Mouse (Mus musculus) heart, embryonic 12.5 days (tissue): ENCODE measurements around the gene Fgfr4. TPM values are rescaled to one million over a fixed set of nuclear protein-coding genes. Genes with fewer than 3 reads are reported as not detected.
"Not testable (repeated sequence)": the region's sequence is repeated elsewhere in the genome, so short reads cannot be mapped to it uniquely, and the experiment has no call there.

Source experiments
- ATAC-seq: fragments of 200-750 bp; cut with Nextera tagmentation; 2 replicates; pipeline ENCODE4 v1.8.0; 2017; ENCODE audit warnings: moderate TSS enrichment, moderate library complexity; ENCODE audit not compliant: insufficient number of reproducible peaks, low FRiP score
- H3K27ac ChIP-seq: fragments of 300-500 bp; sonication (generic); 2 replicates; pipeline ENCODE4 v1.5.1; 2016; ENCODE audit warnings: mild to moderate bottlenecking, moderate library complexity; ENCODE audit not compliant: poor library complexity, severe bottlenecking
- H3K27me3 ChIP-seq: fragments of 300-500 bp; sonication (generic); replicated peaks from 2 replicates; pipeline ENCODE4 v1.6.1; 2016; ENCODE audit warnings: mild to moderate bottlenecking, moderate library complexity
- H3K36me3 ChIP-seq: fragments of 300-500 bp; sonication (generic); 2 replicates; pipeline ENCODE4 v1.6.1; 2016; ENCODE audit warnings: mild to moderate bottlenecking, moderate library complexity
- H3K4me1 ChIP-seq: fragments of 300-500 bp; sonication (generic); replicated peaks from 2 replicates; pipeline ENCODE4 v1.6.1; 2016; ENCODE audit warnings: mild to moderate bottlenecking
- H3K4me2 ChIP-seq: fragments of 300-500 bp; sonication (generic); 2 replicates; pipeline ENCODE4 v1.6.1; 2016; ENCODE audit warnings: mild to moderate bottlenecking, moderate library complexity
- H3K4me3 ChIP-seq: fragments of 300-500 bp; sonication (generic); 2 replicates; pipeline ENCODE4 v1.5.1; 2016; ENCODE audit warnings: mild to moderate bottlenecking
- H3K9ac ChIP-seq: fragments of 300-500 bp; sonication (generic); 2 replicates; pipeline ENCODE4 v1.6.1; 2016; ENCODE audit warnings: mild to moderate bottlenecking, moderate library complexity
- H3K9me3 ChIP-seq: fragments of 300-500 bp; sonication (generic); replicated peaks from 2 replicates; pipeline ENCODE4 v1.6.1; 2016; ENCODE audit warnings: mild to moderate bottlenecking, moderate library complexity
- WGBS: fragments of 180-500 bp; shearing (Covaris S2); methylation state at CpG from one replicate; pipeline ENCODE4 v1.1.7; 2016; 5-methylcytosine and 5-hydroxymethylcytosine counted together
- polyA plus RNA-seq: library from polyadenylated mRNA; unstranded; fragments of >200 nt; fragmentation: Nextera tagmentation; extraction: Ambion mirVana; gene quantifications from 2 replicates; pipeline ENCODE4 v1.2.1, GENCODE M21; 2016

Gene Fgfr4
- polyA plus RNA-seq, 1 experiment from 2014 or later: 0.45 TPM

DNA sequence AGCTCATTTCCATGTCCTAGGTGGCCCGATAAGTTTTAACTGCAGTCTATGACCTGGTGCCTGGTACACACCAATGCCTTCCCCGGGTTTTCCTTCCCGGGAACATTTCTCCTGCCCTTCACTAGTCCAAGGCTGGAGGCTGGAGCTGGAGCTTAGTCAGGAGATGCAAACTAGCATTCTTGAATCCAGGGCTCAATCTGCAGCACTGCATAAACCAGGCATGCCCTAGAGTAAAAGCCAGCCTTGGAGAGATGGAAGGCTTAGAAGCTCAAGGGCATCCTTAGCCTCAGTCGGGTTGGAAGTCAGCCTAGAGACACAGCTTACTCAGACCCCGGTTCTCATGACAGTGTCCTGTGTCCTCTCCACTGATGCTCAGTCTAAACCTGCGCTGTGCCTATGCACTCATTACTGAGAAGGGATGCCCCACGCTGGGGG is 19.9 kb downstream of the Fgfr4 start:
- H3K4me3 ChIP-seq: peak overlapping the region; percentile 27; the same call in 1 of the 2 replicates
- no peak overlapping the region for H3K27ac ChIP-seq
- peak overlapping the region; percentile 67 for H3K4me2 ChIP-seq
- peaks cover 14% of the 10 kb centered on the region for H3K4me1 ChIP-seq
- no peak overlapping the region; the same call in 1 of the 2 replicates for H3K9ac ChIP-seq
- 0 out of 2 replicates have a peak, but pooled peaks cover 6% of the 10 kb centered on the region for H3K9me3 ChIP-seq
- H3K36me3 ChIP-seq: no peaks in the 10 kb centered on the region
- ATAC-seq: no peak
- H3K27me3 ChIP-seq: 0 out of 2 replicates have a peak, but pooled peaks cover 4% of the 10 kb centered on the region
- 46% methylated on average over 7 of the region's 7 CpGs for WGBS

DNA sequence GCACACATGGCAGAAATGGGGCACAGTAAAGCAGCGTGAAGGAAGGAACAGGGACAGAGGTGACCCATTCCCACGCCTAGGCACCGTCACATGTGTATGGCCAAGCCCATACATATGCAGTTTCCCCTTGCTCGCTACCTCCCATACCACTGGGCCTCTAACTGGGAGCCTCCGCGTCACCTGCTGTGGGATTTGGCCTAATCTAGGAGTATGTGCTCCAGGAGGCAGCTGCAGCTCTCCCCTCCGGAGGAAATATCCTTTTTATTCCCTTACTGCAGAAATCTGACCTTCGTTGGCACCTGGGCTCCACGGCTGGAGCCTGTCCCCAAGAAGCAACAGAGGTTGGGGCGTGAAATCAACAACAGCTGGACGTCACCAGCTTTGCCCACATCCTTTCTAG is 21.9 kb downstream of the Fgfr4 start:
- no peak overlapping the region for H3K27ac ChIP-seq
- H3K4me3 ChIP-seq: no peak overlapping the region
- no peak overlapping the region for H3K4me2 ChIP-seq
- 0 out of 2 replicates have a peak, but pooled peaks cover 4% of the 10 kb centered on the region for H3K27me3 ChIP-seq
- no peaks in the 10 kb centered on the region for H3K36me3 ChIP-seq
- WGBS: 70% methylated on average over 11 of the region's 11 CpGs
- ATAC-seq: no peak
- H3K9me3 ChIP-seq: 0 out of 2 replicates have a peak, but pooled peaks cover 6% of the 10 kb centered on the region
- peaks cover 18% of the 10 kb centered on the region for H3K4me1 ChIP-seq
- no peak overlapping the region for H3K9ac ChIP-seq

DNA sequence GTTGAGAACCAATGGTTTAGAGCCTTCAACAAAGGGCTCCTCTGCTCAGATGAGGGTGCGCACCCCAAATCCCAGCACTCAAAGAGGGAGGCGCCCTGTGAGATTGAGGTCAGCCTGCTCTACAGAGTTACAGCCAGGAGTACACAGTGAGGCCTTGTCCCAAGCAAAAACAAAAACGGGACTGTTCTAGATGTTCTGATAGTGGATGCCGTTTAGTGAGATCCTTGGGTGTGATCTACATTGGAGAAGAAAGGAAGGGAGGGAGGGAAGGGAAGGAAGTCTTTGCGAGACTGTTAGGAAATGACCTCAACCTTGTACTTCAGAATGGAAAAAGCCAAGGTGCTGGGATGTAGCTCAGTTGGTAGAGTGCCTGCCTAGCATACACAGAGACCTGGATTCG is 23.8 kb downstream of the Fgfr4 start:
- H3K4me2 ChIP-seq: no peak overlapping the region
- H3K4me3 ChIP-seq: no peak overlapping the region
- no peak overlapping the region for H3K27ac ChIP-seq
- H3K4me1 ChIP-seq: peaks cover 16% of the 10 kb centered on the region
- 0 out of 2 replicates have a peak, but pooled peaks cover 2% of the 10 kb centered on the region for H3K9me3 ChIP-seq
- no peak overlapping the region for H3K9ac ChIP-seq
- WGBS: 70% methylated on average over 6 of the region's 6 CpGs
- no peaks in the 10 kb centered on the region for H3K36me3 ChIP-seq
- ATAC-seq: no peak
- 0 out of 2 replicates have a peak, but pooled peaks cover 4% of the 10 kb centered on the region for H3K27me3 ChIP-seq

DNA sequence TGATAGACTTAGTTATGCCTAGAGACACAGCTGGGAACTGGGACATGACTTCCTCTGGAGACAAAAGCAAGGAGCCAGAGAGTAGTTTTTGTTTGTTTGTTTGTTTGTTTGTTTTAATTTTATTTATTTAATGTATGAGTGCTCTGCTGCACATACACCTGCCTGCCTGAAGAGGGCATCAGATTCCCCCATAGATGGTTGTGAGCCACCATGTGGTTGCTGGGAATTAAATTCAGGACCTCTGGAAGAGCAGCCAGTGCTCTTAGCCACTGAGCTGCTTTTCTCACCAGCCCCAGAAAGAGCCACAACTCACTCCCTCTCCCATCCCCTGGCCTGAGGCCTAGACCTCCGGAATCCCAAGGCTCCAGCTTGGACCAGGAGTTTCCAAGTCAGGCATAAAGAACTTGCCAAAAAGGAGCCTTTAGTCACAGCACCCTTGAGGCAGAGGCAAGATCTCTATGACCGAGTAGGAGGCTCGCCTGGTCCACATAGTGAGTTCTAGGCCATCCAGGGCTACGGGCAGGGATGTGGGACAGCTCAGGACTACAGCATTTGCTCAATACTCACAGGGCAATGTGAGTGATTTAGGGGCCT is 25.6 kb downstream of the Fgfr4 start:
- Histone ChIP-seq H3K9me3 (0 out of 2 replicates have a peak, but pooled peaks cover 2% of the 10 kb centered on the region), H3K27me3 (0 out of 2 replicates have a peak, but pooled peaks cover 4% of the 10 kb centered on the region), H3K4me3 (no peak overlapping the region), H3K4me2 (no peak overlapping the region), H3K27ac (no peak overlapping the region), H3K9ac (no peak overlapping the region), H3K36me3 (no peaks in the 10 kb centered on the region), H3K4me1 (peaks cover 10% of the 10 kb centered on the region; the same call in 1 of the 2 replicates)
- WGBS: 70% methylated on average over 4 of the region's 4 CpGs
- ATAC-seq: no peak

DNA sequence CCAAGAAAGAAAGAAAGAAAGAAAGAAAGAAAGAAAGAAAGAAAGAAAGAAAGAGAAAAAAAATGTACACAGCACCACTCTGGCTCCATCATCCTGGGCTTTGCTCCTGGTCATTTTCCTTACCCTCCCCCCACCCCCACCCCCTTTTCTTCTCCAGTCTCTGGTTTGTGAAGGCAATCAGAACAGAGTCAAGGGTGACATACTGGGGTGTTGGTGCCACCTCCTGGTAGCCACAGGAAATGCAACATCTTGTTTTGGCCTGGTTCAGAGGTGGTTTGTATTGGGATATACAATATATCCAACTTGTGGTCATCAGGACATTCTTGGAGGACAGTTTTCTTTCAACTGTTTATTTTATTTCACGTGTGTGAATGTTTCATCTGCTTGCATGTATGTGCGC is 26.1 kb downstream of the Fgfr4 start:
- Histone ChIP-seq H3K36me3 (no peaks in the 10 kb centered on the region), H3K27me3 (0 out of 2 replicates have a peak, but pooled peaks cover 4% of the 10 kb centered on the region), H3K4me3 (no peak overlapping the region), H3K4me1 (peaks cover 10% of the 10 kb centered on the region; the same call in 1 of the 2 replicates), H3K9me3 (0 out of 2 replicates have a peak, but pooled peaks cover 2% of the 10 kb centered on the region), H3K9ac (no peak overlapping the region), H3K4me2 (no peak overlapping the region), H3K27ac (no peak overlapping the region)
- ATAC-seq: no peak
- WGBS: 26% methylated on average over 2 of the region's 2 CpGs

DNA sequence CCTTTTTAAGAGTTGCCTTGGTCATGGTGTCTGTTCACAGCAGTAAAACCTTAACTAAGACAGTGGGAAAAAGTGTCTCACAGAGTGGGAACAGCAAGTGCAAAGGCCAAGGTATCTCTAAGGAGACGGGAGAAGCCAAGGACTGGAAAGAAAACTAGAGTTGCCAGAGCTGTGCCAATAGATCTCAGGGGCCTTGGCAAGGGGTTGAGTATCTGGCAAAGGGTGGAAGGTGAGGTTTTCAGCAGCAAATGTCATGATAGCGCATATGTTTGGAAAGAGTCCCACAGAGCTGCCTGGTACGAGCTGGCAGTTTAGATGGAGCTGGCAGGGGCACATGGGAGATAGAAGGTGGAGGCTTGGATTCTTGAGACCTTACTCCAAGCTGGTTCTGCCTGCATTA is 27.2 kb downstream of the Fgfr4 start:
- Histone ChIP-seq H3K27me3 (no peaks in the 10 kb centered on the region), H3K36me3 (no peaks in the 10 kb centered on the region), H3K4me3 (no peak overlapping the region), H3K4me1 (peaks cover 10% of the 10 kb centered on the region; the same call in 1 of the 2 replicates), H3K9me3 (0 out of 2 replicates have a peak, but pooled peaks cover 2% of the 10 kb centered on the region), H3K4me2 (no peak overlapping the region), H3K27ac (no peak overlapping the region), H3K9ac (no peak overlapping the region)
- ATAC-seq: no peak
- 87% methylated on average over 3 of the region's 3 CpGs for WGBS

DNA sequence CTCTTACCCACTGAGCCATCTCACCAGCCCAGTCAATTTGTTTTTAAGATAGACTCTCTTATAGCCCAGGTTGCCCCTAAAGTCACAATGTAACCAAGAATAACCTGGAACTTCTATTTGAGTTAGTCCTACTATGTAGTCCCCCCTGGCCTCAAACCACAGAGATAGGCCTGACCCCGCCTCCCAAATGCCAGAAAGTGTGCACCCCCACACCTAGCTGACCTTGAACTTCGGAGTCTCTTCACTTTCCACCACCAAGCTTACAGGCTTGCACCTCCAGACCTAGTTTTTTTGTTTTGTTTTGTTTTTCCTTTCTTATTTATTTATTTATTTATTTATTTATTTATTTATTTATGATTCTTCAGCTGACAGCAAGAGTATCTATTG is 29.3 kb downstream of the Fgfr4 start:
- H3K9me3 ChIP-seq: 0 out of 2 replicates have a peak, but pooled peaks cover 2% of the 10 kb centered on the region
- no peaks in the 10 kb centered on the region for H3K27me3 ChIP-seq
- H3K27ac ChIP-seq: no peak overlapping the region
- H3K36me3 ChIP-seq: no peaks in the 10 kb centered on the region
- H3K4me1 ChIP-seq: peaks cover 10% of the 10 kb centered on the region; the same call in 1 of the 2 replicates
- no peak for ATAC-seq
- peak overlapping the region; percentile 71 for H3K4me2 ChIP-seq
- WGBS: 66% methylated on average over 2 of the region's 2 CpGs
- no peak overlapping the region for H3K9ac ChIP-seq
- peak overlapping the region; percentile 44; the same call in 1 of the 2 replicates for H3K4me3 ChIP-seq

DNA sequence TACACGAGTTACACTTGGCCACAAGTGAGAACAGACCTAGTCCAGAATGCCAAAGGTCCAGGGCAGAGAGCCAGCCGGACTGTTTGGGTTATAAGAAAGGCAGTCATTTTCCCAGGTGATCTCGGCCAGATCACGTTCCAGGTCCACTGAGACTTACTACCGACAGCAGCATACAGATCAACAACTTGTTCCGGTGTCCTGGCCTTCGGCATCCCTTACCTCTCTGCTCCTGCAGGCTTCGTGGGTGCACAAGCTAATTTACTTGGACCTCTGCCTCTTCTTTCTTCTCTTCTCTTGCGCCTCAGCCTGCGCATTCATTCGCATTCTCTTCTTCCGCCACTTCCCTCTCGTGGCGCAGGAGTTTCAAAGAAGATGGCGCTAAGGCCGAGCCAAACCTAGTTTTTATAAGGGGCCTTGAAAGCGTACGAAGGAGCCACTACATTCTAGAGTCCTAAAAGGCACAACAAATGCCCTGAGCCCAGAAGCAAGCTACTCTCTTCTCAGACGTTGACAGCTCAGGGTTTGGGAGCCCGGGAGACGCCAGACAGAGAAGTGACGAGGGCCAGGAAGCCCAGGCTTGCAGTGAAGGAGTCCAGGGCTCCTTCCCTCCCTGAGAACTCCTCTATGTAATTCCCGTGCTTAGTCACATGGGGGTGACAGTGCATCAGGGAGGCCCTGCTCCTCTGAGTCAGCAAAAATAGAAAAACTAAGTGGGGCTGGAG is 29.9 kb downstream of the Fgfr4 start:
- Histone ChIP-seq H3K36me3 (no peaks in the 10 kb centered on the region), H3K4me2 (peak overlapping the region; percentile 71), H3K27me3 (no peaks in the 10 kb centered on the region), H3K27ac (peak overlapping the region; percentile 79), H3K4me3 (peak overlapping the region; percentile 44), H3K9me3 (0 out of 2 replicates have a peak, but pooled peaks cover 2% of the 10 kb centered on the region), H3K4me1 (peaks cover 10% of the 10 kb centered on the region; the same call in 1 of the 2 replicates), H3K9ac (peak overlapping the region; percentile 55)
- WGBS: 3% methylated on average over 23 of the region's 23 CpGs
- ATAC-seq: peak; percentile 91

DNA sequence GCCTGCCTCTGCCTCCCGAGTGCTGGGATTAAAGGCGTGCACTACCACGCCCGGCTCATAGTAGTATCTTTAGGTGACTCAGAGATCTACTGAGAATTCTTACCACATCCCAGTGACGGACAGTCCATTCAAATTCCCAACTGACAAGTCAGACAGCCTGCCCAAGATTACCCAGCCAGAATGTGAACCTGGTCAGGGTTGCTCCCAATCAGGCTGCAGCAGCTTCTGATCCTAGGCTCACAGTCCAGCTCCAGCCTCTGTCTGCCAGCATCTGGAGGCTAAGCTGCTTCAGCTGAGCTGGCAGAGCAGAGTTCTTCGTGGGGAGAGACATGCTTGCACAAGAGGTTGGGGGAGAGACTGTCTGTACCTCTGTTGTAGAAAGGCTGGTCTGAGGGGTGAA is 30.9 kb downstream of the Fgfr4 start:
- Histone ChIP-seq H3K4me1 (peaks cover 7% of the 10 kb centered on the region; the same call in 1 of the 2 replicates), H3K36me3 (no peaks in the 10 kb centered on the region), H3K9ac (no peak overlapping the region), H3K4me3 (no peak overlapping the region), H3K9me3 (0 out of 2 replicates have a peak, but pooled peaks cover 2% of the 10 kb centered on the region), H3K27ac (no peak overlapping the region), H3K27me3 (no peaks in the 10 kb centered on the region), H3K4me2 (no peak overlapping the region)
- ATAC-seq: no peak
- 78% methylated on average over 6 of the region's 6 CpGs for whole genome bisulfite sequencing

DNA sequence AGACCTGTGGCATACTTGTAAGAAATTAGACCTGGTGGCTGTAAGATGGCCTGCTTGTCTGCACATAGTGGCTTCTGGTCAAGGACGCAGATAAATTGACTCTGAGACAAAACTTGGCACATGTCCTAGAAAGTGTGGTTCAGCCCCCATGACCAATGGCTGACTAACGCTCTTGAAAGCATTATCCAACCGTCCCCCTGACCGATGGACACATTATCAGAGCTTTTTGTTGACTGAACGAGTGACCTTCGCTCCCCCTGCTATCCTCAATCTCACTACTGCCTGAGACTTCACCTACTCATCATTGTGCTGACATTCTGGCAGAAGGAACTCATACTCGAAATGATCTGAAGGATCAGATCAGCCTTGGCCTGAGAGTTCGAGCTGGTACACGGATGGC is 34.6 kb downstream of the Fgfr4 start:
- not testable (repeated sequence) for H3K27ac ChIP-seq, H3K36me3 ChIP-seq, ATAC-seq, H3K4me2 ChIP-seq, H3K9ac ChIP-seq, H3K4me3 ChIP-seq, H3K9me3 ChIP-seq, H3K27me3 ChIP-seq
- H3K4me1 ChIP-seq: peaks cover 13% of the 10 kb centered on the region
- WGBS: 0% methylated on average over 3 of the region's 9 CpGs

DNA sequence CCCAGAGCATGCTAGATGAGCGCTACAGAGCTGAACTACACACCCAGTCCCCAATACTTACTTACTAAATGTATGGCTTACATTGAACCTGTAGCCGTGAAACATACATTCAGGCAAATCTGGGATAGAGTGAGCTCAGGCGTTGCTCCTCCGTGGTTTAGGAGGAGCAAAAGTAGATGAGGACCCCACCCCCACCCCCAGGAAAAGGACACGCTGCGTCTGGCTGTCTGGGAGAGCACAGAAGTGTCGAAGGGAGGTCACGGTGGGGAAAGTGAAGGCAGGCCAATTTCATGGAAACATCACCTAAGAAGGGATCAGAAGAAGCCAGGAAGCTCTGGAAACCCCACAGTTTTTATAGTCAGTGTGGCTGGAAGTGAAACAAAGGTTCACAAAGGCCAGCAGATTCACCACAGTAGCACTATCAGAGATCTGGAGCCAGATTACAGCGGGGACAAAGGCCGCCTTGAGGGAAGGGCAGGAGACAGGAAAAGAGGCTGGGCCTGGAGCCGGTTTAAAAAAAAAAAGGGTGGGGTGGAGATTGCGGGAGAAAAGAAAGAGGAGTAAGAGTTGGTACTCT is 37.2 kb downstream of the Fgfr4 start:
- Histone ChIP-seq H3K4me1 (peaks cover 12% of the 10 kb centered on the region), H3K4me2 (peak overlapping the region; percentile 83), H3K36me3 (no peaks in the 10 kb centered on the region), H3K9ac (peak overlapping the region; percentile 68), H3K4me3 (peak overlapping the region; percentile 52), H3K27me3 (no peaks in the 10 kb centered on the region), H3K9me3 (no peaks in the 10 kb centered on the region), H3K27ac (peak overlapping the region; percentile 84)
- ATAC-seq: no peak
- WGBS: 5% methylated on average over 12 of the region's 12 CpGs
